Mouse (Mus musculus) liver, embryonic 13.5 days (tissue): ENCODE results near the gene Nat10. TPM values are rescaled to one million over a fixed set of nuclear protein-coding genes. Genes with fewer than 3 reads are reported as not detected.

Experiments
- ATAC-seq: fragments of 200-750 bp; cut with Nextera tagmentation; 2 replicates; pipeline ENCODE4 v1.8.0; 2017; ENCODE audit warnings: low read depth, mild to moderate bottlenecking, moderate number of reproducible peaks, moderate library complexity
- DNase-seq: peaks from one replicate; pipeline ENCODE4 v3.0.0; 2022
- H3K27ac ChIP-seq: fragments of 300-500 bp; sonication (generic); 2 replicates; pipeline ENCODE4 v1.5.1; 2015; ENCODE audit warnings: moderate library complexity, mild to moderate bottlenecking, inconsistent platforms
- H3K27me3 ChIP-seq: fragments of 300-500 bp; sonication (generic); 2 replicates; pipeline ENCODE4 v1.6.1; 2015; ENCODE audit warnings: mild to moderate bottlenecking, inconsistent platforms
- H3K36me3 ChIP-seq: fragments of 300-500 bp; sonication (generic); 2 replicates; pipeline ENCODE4 v1.6.1; 2015; ENCODE audit warnings: mild to moderate bottlenecking, inconsistent platforms
- H3K4me1 ChIP-seq: fragments of 300-500 bp; sonication (generic); replicated peaks from 2 replicates; pipeline ENCODE4 v1.6.1; 2015; ENCODE audit warnings: inconsistent platforms
- H3K4me2 ChIP-seq: fragments of 300-500 bp; sonication (generic); 2 replicates; pipeline ENCODE4 v1.6.1; 2015; ENCODE audit warnings: inconsistent platforms, mild to moderate bottlenecking, moderate library complexity
- H3K4me3 ChIP-seq: fragments of 300-500 bp; sonication (generic); replicated peaks from 2 replicates; pipeline ENCODE4 v1.5.1; 2015; ENCODE audit warnings: mild to moderate bottlenecking, inconsistent platforms
- H3K9ac ChIP-seq: fragments of 300-500 bp; sonication (generic); 2 replicates; pipeline ENCODE4 v1.6.1; 2015; ENCODE audit warnings: mild to moderate bottlenecking, inconsistent platforms
- H3K9me3 ChIP-seq: fragments of 300-500 bp; sonication (generic); replicated peaks from 2 replicates; pipeline ENCODE4 v1.6.1; 2016; ENCODE audit warnings: inconsistent platforms
- WGBS: fragments of 180-500 bp; shearing (Covaris S2); methylation state at CpG from one replicate; pipeline ENCODE4 v1.1.7; 2015; ENCODE audit not compliant: insufficient replicate concordance; 5-methylcytosine and 5-hydroxymethylcytosine counted together
- polyA plus RNA-seq: library from polyadenylated mRNA; unstranded; fragments of >200 nt; fragmentation: Nextera tagmentation; extraction: Ambion mirVana; gene quantifications from 2 replicates; pipeline ENCODE4 v1.2.1, GENCODE M21; 2015

Gene Nat10
- polyA plus RNA-seq, 1 experiment from 2014 or later = 20.7 TPM

DNA sequence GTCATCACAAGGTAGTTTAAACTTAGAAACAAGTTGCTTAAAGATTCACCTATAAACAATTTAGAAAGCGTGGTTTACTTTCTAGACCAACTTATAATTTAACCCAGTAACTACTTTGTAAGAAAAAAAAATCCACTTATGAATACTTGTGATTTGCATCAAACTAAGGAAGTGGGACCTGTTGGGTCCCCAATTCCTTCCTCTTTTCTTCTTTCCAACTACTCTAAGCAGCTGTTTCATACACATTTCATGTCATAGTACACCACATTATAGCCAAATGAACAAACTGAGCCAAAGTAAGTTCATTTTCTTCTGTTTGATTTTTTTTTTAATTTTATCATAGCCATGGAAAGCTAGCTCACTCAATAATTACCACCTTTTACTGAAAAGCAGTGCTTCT lies 24.7 kb upstream of the Nat10 start:
- Histone ChIP-seq H3K36me3 (peaks cover 60% of the 10 kb centered on the region), H3K27me3 (no peaks in the 10 kb centered on the region), H3K4me1 (peaks cover 25% of the 10 kb centered on the region), H3K4me2 (no peak overlapping the region), H3K9me3 (no peaks in the 10 kb centered on the region), H3K9ac (no peak overlapping the region), H3K27ac (no peak overlapping the region), H3K4me3 (no peak overlapping the region)
- no peak for ATAC-seq
- no peak for DNase-seq
- WGBS = 85% methylated on average over 1 of the region's 1 CpGs

DNA sequence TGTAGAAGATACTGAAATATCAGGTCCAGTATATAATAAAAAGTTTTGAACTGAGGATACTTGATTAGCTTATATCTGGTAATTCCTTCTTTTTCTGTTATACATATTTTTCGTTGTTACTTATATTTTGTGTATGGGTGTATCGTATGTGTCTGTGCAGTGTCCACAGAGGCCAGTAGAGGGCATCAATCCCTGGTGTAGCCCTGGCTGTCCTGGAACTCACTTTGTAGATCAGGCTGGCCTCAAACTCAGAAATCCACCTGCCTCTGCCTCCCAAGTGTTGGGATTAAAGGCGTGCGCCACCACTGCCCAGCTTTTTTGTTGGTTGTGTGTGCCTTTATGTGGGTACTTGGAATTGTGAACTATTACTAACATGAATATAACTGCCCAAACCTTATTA lies 23.6 kb upstream of the Nat10 start:
- no peak overlapping the region for H3K27ac ChIP-seq
- no peak overlapping the region for H3K4me3 ChIP-seq
- H3K9ac ChIP-seq = no peak overlapping the region
- 76% methylated on average over 4 of the region's 4 CpGs for WGBS
- ATAC-seq = no peak
- H3K9me3 ChIP-seq = no peaks in the 10 kb centered on the region
- H3K4me2 ChIP-seq = no peak overlapping the region
- DNase-seq = peak; percentile 24
- no peaks in the 10 kb centered on the region for H3K27me3 ChIP-seq
- H3K36me3 ChIP-seq = peaks cover 59% of the 10 kb centered on the region
- peaks cover 17% of the 10 kb centered on the region for H3K4me1 ChIP-seq

DNA sequence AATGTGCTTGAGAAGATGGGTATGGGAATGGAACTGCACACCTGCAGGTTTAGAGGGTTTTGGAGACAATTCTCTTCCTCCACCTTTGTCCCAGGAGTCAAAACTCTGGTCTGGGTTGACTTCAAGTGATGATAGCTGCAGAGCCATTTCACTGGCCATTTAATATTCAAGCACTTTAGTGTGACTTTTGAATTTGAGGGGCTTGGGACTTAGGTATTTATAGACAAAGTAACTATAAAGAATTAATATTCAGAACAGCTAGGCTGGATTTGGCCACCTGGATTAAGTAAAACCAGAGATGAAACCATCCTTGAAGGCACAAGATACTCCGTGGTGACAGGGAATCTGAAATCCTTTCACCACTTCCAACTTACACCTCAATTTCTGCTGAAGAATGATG lies 1.4 kb upstream of the Nat10 start:
- peak overlapping the region; percentile 88 for H3K4me2 ChIP-seq
- H3K9ac ChIP-seq = no peak overlapping the region
- no peaks in the 10 kb centered on the region for H3K27me3 ChIP-seq
- peak overlapping the region; percentile 77; the same call in 1 of the 2 replicates for H3K27ac ChIP-seq
- H3K9me3 ChIP-seq = no peaks in the 10 kb centered on the region
- 54% methylated on average over 1 of the region's 1 CpGs for WGBS
- ATAC-seq (no peak), DNase-seq (no peak)
- H3K4me1 ChIP-seq = peaks cover 32% of the 10 kb centered on the region
- peaks cover 21% of the 10 kb centered on the region for H3K36me3 ChIP-seq
- peak overlapping the region; percentile 86; the same call in 1 of the 2 replicates for H3K4me3 ChIP-seq

DNA sequence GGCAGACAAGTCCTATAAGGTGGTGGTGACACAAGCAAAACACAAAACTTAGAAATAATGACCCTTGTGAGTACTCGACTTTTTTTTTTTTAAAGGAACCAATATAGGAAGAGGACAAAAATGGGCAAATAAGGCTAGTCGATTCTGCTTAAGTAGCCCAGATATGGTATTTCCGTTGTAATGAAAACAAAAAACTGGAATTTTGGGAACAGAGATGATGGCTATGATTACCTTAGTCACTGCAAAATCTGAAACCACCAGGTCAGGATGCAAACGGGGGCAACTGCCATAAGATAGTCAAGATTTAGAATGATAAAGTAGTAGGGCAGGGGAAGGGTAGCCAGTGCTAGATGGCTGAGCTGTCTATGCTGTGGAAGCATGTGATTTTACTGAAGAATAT lies 923 bp upstream of the Nat10 start:
- H3K4me1 ChIP-seq = peaks cover 32% of the 10 kb centered on the region
- no peak overlapping the region for H3K9ac ChIP-seq
- H3K4me2 ChIP-seq = peak overlapping the region; percentile 88
- peak overlapping the region; percentile 86 for H3K4me3 ChIP-seq
- no peaks in the 10 kb centered on the region for H3K27me3 ChIP-seq
- DNase-seq (no peak), ATAC-seq (no peak)
- H3K36me3 ChIP-seq = peaks cover 25% of the 10 kb centered on the region
- 18% methylated on average over 4 of the region's 4 CpGs for WGBS
- no peaks in the 10 kb centered on the region for H3K9me3 ChIP-seq
- H3K27ac ChIP-seq = peak overlapping the region; percentile 77

DNA sequence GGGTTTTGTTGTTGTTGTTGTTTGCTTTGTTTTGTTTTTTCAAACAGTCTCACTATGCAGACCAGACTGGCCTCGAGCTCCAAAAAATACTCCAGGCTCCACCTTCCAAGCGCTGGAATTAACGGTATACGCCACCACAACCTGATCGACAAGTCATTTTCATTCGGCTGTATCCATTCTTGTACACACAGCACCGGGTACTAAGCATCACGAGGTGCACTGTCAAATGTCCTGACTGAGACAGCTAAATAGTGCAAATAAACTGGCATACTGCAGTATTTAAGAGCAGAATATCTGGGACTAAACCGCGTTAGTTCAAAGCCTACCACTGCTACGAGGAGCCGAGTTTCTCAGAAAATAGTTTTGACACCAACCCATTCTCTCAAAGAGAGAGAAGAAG lies 649 bp downstream of the Nat10 start:
- Histone ChIP-seq H3K9me3 (no peaks in the 10 kb centered on the region), H3K4me3 (peak overlapping the region; percentile 86), H3K9ac (peak overlapping the region; percentile 82), H3K4me2 (peak overlapping the region; percentile 88), H3K36me3 (peaks cover 24% of the 10 kb centered on the region), H3K27me3 (no peaks in the 10 kb centered on the region), H3K4me1 (peaks cover 32% of the 10 kb centered on the region), H3K27ac (peak overlapping the region; percentile 73)
- 0 out of 2 replicates have a peak, but pooled peaks have one; percentile 18 for ATAC-seq
- WGBS = under 1% methylated on average over 12 of the region's 12 CpGs
- DNase-seq = no peak

DNA sequence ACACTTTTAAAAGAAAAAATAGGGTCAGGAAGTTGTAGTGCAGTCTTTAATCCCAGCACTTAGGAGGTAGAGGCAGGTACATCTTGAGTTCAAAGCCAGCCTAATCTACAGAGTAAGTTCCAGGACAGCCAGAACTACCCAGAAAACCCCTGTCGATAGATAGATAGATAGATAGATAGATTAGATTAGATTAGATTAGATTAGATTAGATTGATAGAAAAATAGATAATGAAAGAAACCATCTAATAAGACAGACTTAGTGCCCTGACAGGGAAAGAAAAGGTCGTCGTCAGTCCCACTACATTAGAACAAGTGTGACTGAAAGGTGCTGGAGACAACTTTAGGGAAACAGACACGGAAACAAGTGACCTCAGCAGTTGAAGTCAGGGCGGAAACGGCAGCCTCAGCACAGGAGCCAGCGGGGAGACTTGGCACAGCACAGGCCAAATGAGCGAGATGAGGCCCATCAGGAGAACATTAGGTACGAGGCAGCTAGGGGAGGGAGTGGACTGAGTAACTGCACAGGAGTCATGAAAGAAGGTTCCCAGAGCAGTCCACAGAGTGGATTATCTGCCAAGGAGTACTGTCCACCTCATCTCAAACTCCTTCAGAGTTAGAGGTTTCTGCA lies 5.5 kb downstream of the Nat10 start:
- Histone ChIP-seq H3K4me1 (peaks cover 14% of the 10 kb centered on the region), H3K9me3 (no peaks in the 10 kb centered on the region), H3K27ac (no peak overlapping the region), H3K4me2 (no peak overlapping the region), H3K4me3 (no peak overlapping the region), H3K27me3 (no peaks in the 10 kb centered on the region), H3K36me3 (peaks cover 66% of the 10 kb centered on the region), H3K9ac (no peak overlapping the region)
- no peak for DNase-seq
- ATAC-seq = no peak
- 80% methylated on average over 9 of the region's 9 CpGs for WGBS

DNA sequence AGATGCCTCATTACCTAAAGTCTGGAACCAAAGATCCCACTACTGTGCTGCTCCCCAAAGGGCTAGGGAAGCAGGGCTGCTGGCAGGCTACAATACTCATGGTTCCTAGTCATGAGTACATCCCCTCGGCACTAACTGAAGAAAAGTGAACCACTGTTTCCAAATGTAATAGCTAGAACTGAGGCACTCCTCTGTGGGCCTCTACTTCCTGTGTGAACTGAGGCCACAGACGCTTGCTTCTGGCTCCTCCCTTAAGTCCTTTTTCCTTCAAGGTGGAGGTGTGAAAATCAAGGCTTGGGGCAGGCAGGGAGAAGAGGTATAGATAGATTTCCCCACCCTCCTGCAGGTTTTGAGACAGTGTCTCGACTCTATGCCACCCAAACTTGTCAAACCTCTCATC lies 6.5 kb downstream of the Nat10 start:
- no peak overlapping the region for H3K4me2 ChIP-seq
- H3K27ac ChIP-seq = no peak overlapping the region
- H3K4me1 ChIP-seq = peaks cover 5% of the 10 kb centered on the region
- no peak overlapping the region for H3K4me3 ChIP-seq
- peaks cover 75% of the 10 kb centered on the region for H3K36me3 ChIP-seq
- H3K9me3 ChIP-seq = no peaks in the 10 kb centered on the region
- no peaks in the 10 kb centered on the region for H3K27me3 ChIP-seq
- DNase-seq (no peak), ATAC-seq (no peak)
- no peak overlapping the region for H3K9ac ChIP-seq
- WGBS = 68% methylated on average over 3 of the region's 3 CpGs

DNA sequence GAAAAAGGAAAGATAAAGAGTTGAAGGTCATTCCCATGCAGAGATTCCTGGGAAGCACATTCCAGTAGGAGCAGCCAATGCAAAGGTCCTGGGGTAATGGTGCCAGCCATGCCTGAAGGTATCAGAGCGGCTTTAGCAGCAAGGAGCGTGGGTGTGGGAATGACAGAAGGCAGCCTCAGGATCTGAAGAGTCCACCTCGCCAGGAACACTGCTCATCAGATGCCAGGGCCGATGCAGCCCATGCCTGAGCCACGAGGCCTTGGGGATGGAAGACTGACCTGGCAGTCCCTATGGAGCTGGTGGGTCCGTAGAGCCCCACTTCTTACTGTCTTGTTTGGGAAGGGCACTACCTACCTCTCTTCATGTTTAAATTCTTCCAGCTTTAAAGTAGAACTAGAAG lies 9.3 kb downstream of the Nat10 start:
- H3K27me3 ChIP-seq = no peaks in the 10 kb centered on the region
- H3K4me1 ChIP-seq = peaks cover 4% of the 10 kb centered on the region
- H3K36me3 ChIP-seq = peaks cover 94% of the 10 kb centered on the region
- no peak overlapping the region for H3K4me2 ChIP-seq
- 78% methylated on average over 6 of the region's 6 CpGs for WGBS
- no peak overlapping the region for H3K9ac ChIP-seq
- ATAC-seq = no peak
- no peak overlapping the region for H3K27ac ChIP-seq
- H3K9me3 ChIP-seq = no peaks in the 10 kb centered on the region
- no peak for DNase-seq
- H3K4me3 ChIP-seq = no peak overlapping the region

DNA sequence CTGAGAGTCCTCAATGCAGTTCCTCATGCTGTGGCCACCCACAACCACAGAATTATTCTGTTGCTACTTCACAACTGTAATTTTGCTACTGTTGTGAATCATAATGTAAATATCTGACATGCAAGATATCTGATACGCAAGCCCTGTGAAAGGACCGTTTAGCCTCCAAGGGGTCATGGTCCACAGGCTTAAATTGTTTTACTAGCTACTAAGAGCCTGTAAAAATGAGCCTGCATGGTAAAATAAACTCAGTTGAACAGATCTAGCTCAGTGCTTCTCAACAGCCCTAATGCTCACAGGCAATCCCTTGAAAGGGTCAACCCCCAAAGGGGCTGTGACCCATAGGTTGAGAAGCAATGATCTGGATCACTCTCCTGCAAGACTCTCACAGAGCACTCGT lies 12.0 kb downstream of the Nat10 start:
- ATAC-seq = no peak
- WGBS = 83% methylated on average over 3 of the region's 3 CpGs
- no peaks in the 10 kb centered on the region for H3K27me3 ChIP-seq
- H3K36me3 ChIP-seq = peaks cover 95% of the 10 kb centered on the region
- H3K27ac ChIP-seq = no peak overlapping the region
- H3K9ac ChIP-seq = no peak overlapping the region
- H3K4me3 ChIP-seq = no peak overlapping the region
- DNase-seq = no peak
- no peak overlapping the region for H3K4me2 ChIP-seq
- no peaks in the 10 kb centered on the region for H3K9me3 ChIP-seq
- peaks cover 8% of the 10 kb centered on the region for H3K4me1 ChIP-seq

DNA sequence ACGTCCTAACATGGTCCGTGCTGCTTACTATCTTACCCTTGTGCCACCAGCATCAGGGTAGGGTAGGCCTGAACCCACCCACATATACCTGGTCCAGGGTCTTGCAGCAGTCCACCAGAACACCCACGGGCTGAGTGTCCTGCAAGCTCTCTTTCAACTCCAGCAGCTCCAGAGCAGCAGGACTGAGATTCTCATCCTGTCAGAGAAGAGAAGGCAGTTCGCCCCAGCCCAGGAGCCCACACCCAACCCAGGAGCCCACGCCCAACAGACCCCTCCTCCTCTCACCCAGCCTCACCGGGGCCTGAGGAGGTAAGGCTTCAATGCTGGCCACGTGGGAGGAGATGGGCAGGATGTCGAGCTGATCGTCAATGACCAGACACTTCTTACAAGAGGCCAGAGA lies 13.2 kb downstream of the Nat10 start:
- ATAC-seq (no peak), DNase-seq (no peak)
- WGBS = 78% methylated on average over 9 of the region's 9 CpGs
- Histone ChIP-seq H3K9ac (no peak overlapping the region), H3K4me3 (no peak overlapping the region), H3K4me1 (peaks cover 8% of the 10 kb centered on the region), H3K36me3 (peaks cover 95% of the 10 kb centered on the region), H3K9me3 (no peaks in the 10 kb centered on the region), H3K4me2 (no peak overlapping the region), H3K27ac (no peak overlapping the region), H3K27me3 (no peaks in the 10 kb centered on the region)

DNA sequence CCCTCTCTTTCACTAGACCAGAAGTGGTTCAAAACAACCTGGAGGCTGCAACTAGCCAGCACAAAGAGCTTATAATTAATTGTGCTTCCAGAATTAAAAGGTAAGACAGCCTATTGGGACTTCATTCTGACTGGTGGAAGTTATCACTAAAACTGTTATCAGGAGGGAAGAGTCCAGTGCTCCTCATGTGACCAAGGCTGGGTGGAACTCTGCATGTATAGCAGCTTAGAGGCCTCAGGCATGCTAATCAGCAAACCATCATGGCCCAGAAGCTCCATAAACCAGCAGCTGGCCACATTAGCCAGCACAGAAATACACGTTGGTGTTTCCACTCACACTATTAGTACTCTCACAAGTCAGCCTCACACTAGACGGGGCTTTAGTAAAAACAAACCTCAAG lies 14.3 kb downstream of the Nat10 start:
- Histone ChIP-seq H3K9ac (no peak overlapping the region), H3K27ac (no peak overlapping the region; the same call in 1 of the 2 replicates), H3K4me1 (peaks cover 8% of the 10 kb centered on the region), H3K4me3 (no peak overlapping the region), H3K4me2 (no peak overlapping the region), H3K27me3 (no peaks in the 10 kb centered on the region), H3K9me3 (no peaks in the 10 kb centered on the region), H3K36me3 (peaks cover 94% of the 10 kb centered on the region)
- ATAC-seq = peak; percentile 65; the same call in 1 of the 2 replicates
- DNase-seq = no peak
- WGBS = 60% methylated on average over 2 of the region's 2 CpGs

DNA sequence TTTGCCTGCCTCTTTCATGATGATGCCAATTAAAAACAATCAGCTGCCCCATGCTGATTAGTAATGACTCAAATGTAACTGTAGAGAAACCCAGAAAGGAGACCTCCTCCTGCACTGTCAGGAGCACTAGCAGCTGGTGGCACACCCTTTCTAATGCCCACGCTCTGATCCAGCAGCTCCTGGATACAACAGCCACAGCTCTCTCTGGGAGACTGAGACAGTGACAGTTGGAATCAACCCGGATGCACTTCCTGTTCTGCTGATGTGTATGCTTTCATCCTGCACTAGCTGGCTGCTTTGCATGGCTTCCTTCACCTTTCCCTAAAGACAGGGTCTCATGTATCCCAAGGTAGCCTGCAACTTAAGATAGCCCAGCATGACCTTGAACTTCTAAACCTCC lies 15.0 kb downstream of the Nat10 start:
- Histone ChIP-seq H3K4me2 (no peak overlapping the region), H3K36me3 (peaks cover 92% of the 10 kb centered on the region), H3K4me3 (no peak overlapping the region), H3K9ac (no peak overlapping the region), H3K27me3 (no peaks in the 10 kb centered on the region), H3K4me1 (peaks cover 8% of the 10 kb centered on the region), H3K9me3 (no peaks in the 10 kb centered on the region), H3K27ac (no peak overlapping the region)
- DNase-seq (no peak), ATAC-seq (no peak)
- 79% methylated on average over 2 of the region's 2 CpGs for WGBS
